Mouse (Mus musculus): ENCODE results near the gene Atp5l.

Gene Atp5l

GRCm38 (mm10) chr9:44866501-44867240, 53.9 kb downstream of the Atp5l start:
- intact Hi-C loops (cut with DNase I): no loop called here

Measured in adrenal gland (tissue).